Mouse (Mus musculus): ENCODE data around the gene Tgoln1. TPM values are rescaled to one million over a fixed set of nuclear protein-coding genes. Genes with fewer than 3 reads are reported as not detected.

Gene Tgoln1
- total and polyA plus RNA-seq, 2 experiments from 2014 or later = 34.2 to 39.2 TPM

DNA sequence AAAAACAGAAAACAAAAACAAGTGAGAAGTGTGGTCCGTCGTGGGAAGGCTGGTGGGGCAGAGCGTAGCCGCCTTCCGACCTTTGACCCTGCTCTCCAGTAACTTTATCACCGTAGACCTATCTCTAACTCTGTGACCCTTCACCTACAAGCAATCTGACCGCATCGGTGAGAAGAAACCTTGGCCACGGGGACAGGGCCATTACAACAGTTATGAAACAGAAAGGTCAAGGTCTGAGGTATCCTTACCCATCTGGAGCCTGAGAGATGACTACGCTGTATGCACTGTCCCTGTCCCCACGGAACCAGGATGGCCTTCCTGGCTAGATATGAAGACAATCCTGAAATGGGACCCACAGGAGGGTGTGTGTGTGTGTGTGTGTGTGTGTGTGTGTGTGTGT lies 32.6 kb downstream of the Tgoln1 start:
- no peaks in the 10 kb centered on the region for H3K4me1 ChIP-seq (ENCODE audit: insufficient read depth, low read length)
- no peaks in the 10 kb centered on the region for H3K27me3 ChIP-seq (ENCODE audit: insufficient read depth, low read length)
- ATAC-seq (ENCODE audit: low FRiP score) (no peak), DNase-seq (ENCODE audit: low spot score) (no peak)
- H3K4me3 ChIP-seq (ENCODE audit: low read depth, low read length) = no peak overlapping the region
- no peak overlapping the region for H3K4me2 ChIP-seq (ENCODE audit: low read depth, low read length, poor library complexity, severe bottlenecking)
- no peak overlapping the region for H3K9ac ChIP-seq (replicated peaks; ENCODE audit: low read length, poor library complexity, severe bottlenecking)
- no peak overlapping the region for H3K27ac ChIP-seq (ENCODE audit: low read depth, low read length)
- H3K9me3 ChIP-seq (ENCODE audit: low read length) = no peaks in the 10 kb centered on the region
- no peak for TF ChIP-seq CTCF (IDR thresholded peaks at IDR 0.05)
- H3K36me3 ChIP-seq (ENCODE audit: insufficient read depth, low read length) = peaks cover 18% of the 10 kb centered on the region
- WGBS = 88% methylated on average over 11 of the region's 11 CpGs

DNA sequence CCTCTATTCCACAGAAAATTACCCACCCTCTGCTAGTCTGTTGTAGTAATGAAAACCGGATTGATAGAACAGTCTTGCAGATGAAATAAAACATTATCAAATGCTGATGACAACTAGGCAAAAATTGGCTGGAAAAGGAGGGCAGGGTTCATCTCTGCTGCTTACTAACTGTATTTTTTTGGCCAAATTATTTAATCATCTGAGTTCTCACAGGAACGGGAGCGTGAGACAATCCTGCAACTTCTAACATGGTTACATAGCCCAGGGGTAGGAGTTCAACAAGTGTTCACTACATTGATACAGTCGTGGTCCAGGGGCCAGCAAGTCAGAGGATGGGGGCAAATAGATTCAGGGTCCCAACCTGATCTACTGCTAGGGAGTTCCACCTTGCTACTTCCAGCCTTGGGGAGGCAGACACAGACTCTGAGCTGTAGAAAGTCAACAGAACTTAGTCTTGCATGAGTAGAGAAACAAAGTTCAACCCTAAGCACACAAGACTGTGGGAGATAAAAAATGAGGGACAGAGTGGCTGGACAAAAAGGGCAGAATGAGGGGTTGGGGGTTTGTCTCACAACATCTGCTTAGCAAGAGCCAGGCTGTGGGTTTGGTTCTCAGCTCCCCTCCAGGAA lies 33.5 kb downstream of the Tgoln1 start:
- WGBS = 88% methylated on average over 4 of the region's 4 CpGs
- Histone ChIP-seq H3K9ac (replicated peaks; ENCODE audit: low read length, poor library complexity, severe bottlenecking) (no peak overlapping the region), H3K36me3 (ENCODE audit: insufficient read depth, low read length) (peaks cover 23% of the 10 kb centered on the region), H3K9me3 (ENCODE audit: low read length) (no peaks in the 10 kb centered on the region), H3K27me3 (ENCODE audit: insufficient read depth, low read length) (no peaks in the 10 kb centered on the region), H3K4me3 (ENCODE audit: low read depth, low read length) (no peak overlapping the region), H3K4me1 (ENCODE audit: insufficient read depth, low read length) (no peaks in the 10 kb centered on the region), H3K27ac (ENCODE audit: low read depth, low read length) (no peak overlapping the region), H3K4me2 (ENCODE audit: low read depth, low read length, poor library complexity, severe bottlenecking) (no peak overlapping the region)
- no peak for TF ChIP-seq CTCF (IDR thresholded peaks at IDR 0.05)
- DNase-seq (ENCODE audit: low spot score) (no peak), ATAC-seq (ENCODE audit: low FRiP score) (no peak)

DNA sequence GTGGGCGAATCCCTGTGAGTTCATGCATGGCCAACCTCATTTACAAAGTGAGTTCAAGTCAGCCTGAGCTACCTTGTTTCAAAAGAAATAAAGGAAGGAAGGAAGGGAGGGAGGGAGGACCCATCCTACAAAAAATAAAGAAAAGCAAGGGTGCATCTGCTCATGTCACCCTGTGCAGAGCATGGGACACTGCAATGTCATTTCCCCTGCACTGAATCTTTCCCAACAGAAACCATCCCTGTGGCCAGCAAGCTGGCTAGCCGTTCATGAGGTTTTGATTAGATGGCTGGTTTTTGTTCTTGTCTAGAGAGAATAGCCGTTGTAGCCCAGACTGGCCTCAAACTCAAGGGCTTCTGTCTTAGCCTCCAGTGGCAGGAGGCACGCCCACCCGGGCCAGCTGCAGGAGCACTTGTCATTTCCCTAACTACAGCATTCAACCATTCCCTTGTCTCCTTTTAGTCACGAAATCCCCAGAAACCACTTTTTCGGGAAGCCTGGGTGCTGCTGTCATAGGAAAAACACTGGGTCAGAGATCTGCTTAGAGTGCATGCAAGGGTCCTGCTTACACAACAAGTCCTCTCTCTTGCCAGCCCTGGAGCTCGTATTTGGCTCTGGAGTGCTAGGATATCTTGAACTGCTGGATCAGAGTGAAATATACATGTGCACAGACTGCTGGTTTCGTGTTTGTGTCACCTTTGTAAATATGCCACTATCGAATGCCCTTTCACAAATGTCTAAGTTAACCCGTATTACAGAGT lies 35.0 kb downstream of the Tgoln1 start:
- WGBS = 76% methylated on average over 11 of the region's 11 CpGs
- Histone ChIP-seq H3K4me1 (ENCODE audit: insufficient read depth, low read length) (no peaks in the 10 kb centered on the region), H3K9ac (replicated peaks; ENCODE audit: low read length, poor library complexity, severe bottlenecking) (no peak overlapping the region), H3K27me3 (ENCODE audit: insufficient read depth, low read length) (no peaks in the 10 kb centered on the region), H3K4me2 (ENCODE audit: low read depth, low read length, poor library complexity, severe bottlenecking) (no peak overlapping the region), H3K9me3 (ENCODE audit: low read length) (no peaks in the 10 kb centered on the region), H3K36me3 (ENCODE audit: insufficient read depth, low read length) (peaks cover 22% of the 10 kb centered on the region), H3K4me3 (ENCODE audit: low read depth, low read length) (no peak overlapping the region), H3K27ac (ENCODE audit: low read depth, low read length) (no peak overlapping the region)
- DNase-seq (ENCODE audit: low spot score) = no peak
- ATAC-seq (ENCODE audit: low FRiP score) = no peak
- TF ChIP-seq CTCF (IDR thresholded peaks at IDR 0.05) = no peak

DNA sequence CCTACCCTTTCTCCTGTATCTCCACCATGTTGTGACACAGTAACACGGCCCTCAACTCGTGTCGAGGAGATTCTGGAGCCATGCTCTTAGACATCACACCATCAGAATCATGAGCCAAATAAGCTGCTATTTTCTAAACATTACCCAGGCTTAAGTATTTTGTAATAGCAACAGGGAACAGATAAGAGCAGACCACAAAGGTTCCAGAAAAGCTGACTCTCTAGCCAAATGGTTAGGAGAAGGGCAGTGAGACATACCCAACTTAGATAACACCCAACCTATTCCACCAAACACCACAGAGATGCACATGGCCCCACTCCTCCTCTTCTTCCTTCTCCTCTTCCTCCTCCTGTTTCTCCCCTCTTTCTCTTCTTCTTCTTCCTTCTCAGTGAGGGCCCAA lies 40.8 kb downstream of the Tgoln1 start:
- Histone ChIP-seq H3K27ac (ENCODE audit: low read depth, low read length) (no peak overlapping the region), H3K36me3 (ENCODE audit: insufficient read depth, low read length) (peaks cover 24% of the 10 kb centered on the region), H3K4me1 (ENCODE audit: insufficient read depth, low read length) (no peaks in the 10 kb centered on the region), H3K9ac (replicated peaks; ENCODE audit: low read length, poor library complexity, severe bottlenecking) (no peak overlapping the region), H3K4me2 (ENCODE audit: low read depth, low read length, poor library complexity, severe bottlenecking) (no peak overlapping the region), H3K9me3 (ENCODE audit: low read length) (no peaks in the 10 kb centered on the region), H3K4me3 (ENCODE audit: low read depth, low read length) (no peak overlapping the region), H3K27me3 (ENCODE audit: insufficient read depth, low read length) (no peaks in the 10 kb centered on the region)
- 94% methylated on average over 3 of the region's 3 CpGs for WGBS
- no peak for ATAC-seq (ENCODE audit: low FRiP score)
- DNase-seq (ENCODE audit: low spot score) = no peak
- no peak for TF ChIP-seq CTCF (IDR thresholded peaks at IDR 0.05)

DNA sequence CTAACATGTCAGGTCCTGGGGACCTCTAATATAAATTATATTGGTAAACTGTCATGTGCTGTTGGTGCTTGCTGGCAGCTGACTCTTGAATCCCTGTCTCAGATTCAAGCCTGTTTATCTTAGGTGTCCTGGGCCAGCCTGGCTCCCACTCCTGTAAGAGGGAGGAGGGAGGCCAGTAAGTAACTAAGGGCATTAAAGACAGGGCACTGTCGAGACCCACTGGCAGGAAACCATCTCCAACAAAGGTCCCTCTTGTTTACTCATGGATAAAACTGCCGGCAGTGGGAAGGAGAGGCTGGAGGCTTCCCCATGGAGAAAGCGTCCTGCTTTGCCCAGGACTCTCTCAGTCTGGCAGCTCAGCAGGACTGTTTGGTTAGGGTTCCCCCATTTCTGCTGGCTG lies 45.0 kb downstream of the Tgoln1 start:
- H3K4me3 ChIP-seq (ENCODE audit: low read depth, low read length) = no peak overlapping the region
- TF ChIP-seq CTCF (IDR thresholded peaks at IDR 0.05) = no peak
- H3K27me3 ChIP-seq (ENCODE audit: insufficient read depth, low read length) = no peaks in the 10 kb centered on the region
- H3K27ac ChIP-seq (ENCODE audit: low read depth, low read length) = no peak overlapping the region
- H3K9ac ChIP-seq (replicated peaks; ENCODE audit: low read length, poor library complexity, severe bottlenecking) = no peak overlapping the region
- no peak overlapping the region for H3K4me2 ChIP-seq (ENCODE audit: low read depth, low read length, poor library complexity, severe bottlenecking)
- no peaks in the 10 kb centered on the region for H3K4me1 ChIP-seq (ENCODE audit: insufficient read depth, low read length)
- ATAC-seq (ENCODE audit: low FRiP score) = no peak
- no peaks in the 10 kb centered on the region for H3K9me3 ChIP-seq (ENCODE audit: low read length)
- WGBS = 47% methylated on average over 3 of the region's 3 CpGs
- H3K36me3 ChIP-seq (ENCODE audit: insufficient read depth, low read length) = peaks cover 16% of the 10 kb centered on the region
- DNase-seq (ENCODE audit: low spot score) = peak; percentile 15

DNA sequence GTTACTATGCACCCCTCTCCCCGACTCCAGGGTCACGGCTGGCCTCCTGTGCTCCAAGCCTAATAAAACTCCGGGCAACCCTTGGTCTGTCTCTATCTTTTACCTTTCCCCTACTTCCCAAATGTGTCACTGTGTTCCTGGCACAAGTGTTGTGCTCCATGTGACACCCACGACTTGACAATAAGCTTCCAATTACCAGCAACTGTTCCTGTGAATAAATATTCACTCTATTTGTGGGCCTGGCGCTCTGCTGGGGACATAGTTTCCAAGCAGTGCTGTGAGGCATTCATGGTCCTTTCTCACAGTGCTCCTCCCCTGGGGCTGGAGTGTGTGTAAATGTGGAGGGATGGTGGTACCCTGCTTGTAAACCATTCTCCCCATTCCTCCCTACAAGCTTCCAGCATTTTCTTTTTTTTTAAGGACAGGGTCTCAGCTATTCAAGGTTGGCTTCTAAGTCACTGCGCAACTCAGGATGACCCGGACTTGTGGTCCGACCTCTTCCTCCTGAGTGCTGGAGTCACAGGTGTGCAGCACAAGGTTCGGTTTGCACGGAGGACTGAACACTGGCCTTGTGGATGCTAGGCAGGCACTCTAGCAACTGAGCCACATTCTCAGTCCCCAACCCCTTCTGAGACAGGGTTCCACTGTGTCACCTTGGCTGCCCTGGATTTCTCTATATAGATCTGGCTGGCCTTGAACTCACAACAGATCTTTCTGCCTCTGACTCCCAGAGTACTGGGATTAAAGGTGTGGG lies 46.0 kb downstream of the Tgoln1 start:
- ATAC-seq (ENCODE audit: low FRiP score) (no peak), DNase-seq (ENCODE audit: low spot score) (peak; percentile 20)
- no peak overlapping the region for H3K27ac ChIP-seq (ENCODE audit: low read depth, low read length)
- H3K36me3 ChIP-seq (ENCODE audit: insufficient read depth, low read length) = peaks cover 15% of the 10 kb centered on the region
- no peak for TF ChIP-seq CTCF (IDR thresholded peaks at IDR 0.05)
- no peak overlapping the region for H3K9ac ChIP-seq (replicated peaks; ENCODE audit: low read length, poor library complexity, severe bottlenecking)
- no peaks in the 10 kb centered on the region for H3K4me1 ChIP-seq (ENCODE audit: insufficient read depth, low read length)
- H3K27me3 ChIP-seq (ENCODE audit: insufficient read depth, low read length) = no peaks in the 10 kb centered on the region
- H3K4me3 ChIP-seq (ENCODE audit: low read depth, low read length) = no peak overlapping the region
- H3K4me2 ChIP-seq (ENCODE audit: low read depth, low read length, poor library complexity, severe bottlenecking) = no peak overlapping the region
- no peaks in the 10 kb centered on the region for H3K9me3 ChIP-seq (ENCODE audit: low read length)
- 86% methylated on average over 10 of the region's 10 CpGs for WGBS
